Comparison of ENCODE assay signal across 10 mouse cellular contexts in the genomic region with DNA sequence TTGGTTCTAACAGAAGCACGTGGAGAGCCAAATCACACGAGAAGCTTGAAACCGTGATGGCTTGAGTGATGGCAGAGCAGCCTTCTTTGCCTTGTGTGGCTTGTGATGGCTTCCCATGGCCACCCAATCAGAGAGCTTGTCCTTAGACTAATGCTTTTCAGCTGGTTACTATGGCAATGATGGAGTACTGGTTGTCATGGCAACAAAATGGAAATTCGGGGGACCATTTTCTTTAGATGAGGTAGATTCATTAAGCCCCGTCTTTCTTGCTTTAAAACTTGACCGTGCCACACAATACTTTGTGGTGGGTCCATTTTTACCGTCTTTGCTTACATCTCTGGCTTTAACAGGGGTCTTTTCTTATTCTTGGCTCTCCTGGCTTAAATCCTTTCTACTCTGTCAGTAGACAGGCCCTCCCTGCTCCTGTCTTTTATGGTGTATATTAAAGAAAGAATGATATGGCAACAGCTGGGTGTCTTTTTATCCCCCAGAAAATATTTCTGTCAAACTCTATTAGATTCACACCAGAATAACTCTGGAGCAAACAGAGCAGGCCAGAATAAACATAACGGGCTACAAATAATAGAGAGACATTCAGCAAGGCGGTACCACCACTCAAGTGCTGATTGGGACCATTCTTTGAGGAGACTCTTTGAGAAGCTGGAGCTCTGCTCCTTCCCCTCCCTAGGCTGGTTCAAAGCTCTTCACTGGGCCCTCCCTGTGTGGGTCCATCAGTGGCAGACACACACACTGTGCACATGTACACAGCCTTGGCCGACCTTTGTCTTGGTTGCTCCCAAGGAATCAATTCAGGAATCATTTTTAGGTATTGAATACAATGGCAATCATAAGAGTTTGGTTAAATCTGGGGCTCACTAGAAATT. TPM values are rescaled to one million over a fixed set of nuclear protein-coding genes. Genes with fewer than 3 reads are reported as not detected.
DNase-seq lines count a peak whose midpoint lies in the region; ATAC-seq and TF ChIP-seq lines count a peak whose summit lies in the region.
"Had no signal": no experiment of that assay in that cellular context is flagged by ENCODE, and none has a peak within 500 bp of the region (broad histone marks: within the 10 kb centered on the region; RNA-seq: fewer than 3 reads in every experiment).

No protein-coding gene starts in this region.

- no peaks in the 10 kb centered on the region for H3K27me3 ChIP-seq in hindbrain, embryonic 16.5 days (replicated peaks; ENCODE audit: control insufficient read depth, insufficient read depth, low read length)
- H3K27me3 ChIP-seq in midbrain, postnatal 0 days (ENCODE audit: insufficient read depth, low read length): no peaks in the 10 kb centered on the region
- H3K27me3 ChIP-seq: limb, embryonic 12.5 days had no signal

- no peak overlapping the region for H3K4me3 ChIP-seq in hindbrain, embryonic 16.5 days (ENCODE audit: low read length)
- no peak overlapping the region for H3K4me3 ChIP-seq in midbrain, postnatal 0 days (ENCODE audit: low read depth, low read length)
- H3K4me3 ChIP-seq: heart, adult 2 months; limb, embryonic 12.5 days had no signal

- no peaks in the 10 kb centered on the region for H3K4me1 ChIP-seq in hindbrain, embryonic 16.5 days (ENCODE audit: control insufficient read depth, insufficient read depth, low read depth, low read length)
- H3K4me1 ChIP-seq in midbrain, postnatal 0 days (ENCODE audit: insufficient read depth, low read length): peaks cover 2% of the 10 kb centered on the region; the same call in 1 of the 2 replicates
- H3K4me1 ChIP-seq: limb, embryonic 12.5 days had no signal

- H3K36me3 ChIP-seq in hindbrain, embryonic 16.5 days (ENCODE audit: control insufficient read depth, insufficient read depth, low read length): no peaks in the 10 kb centered on the region
- H3K36me3 ChIP-seq in midbrain, postnatal 0 days (ENCODE audit: insufficient read depth, low read length): no peaks in the 10 kb centered on the region
- H3K36me3 ChIP-seq: limb, embryonic 12.5 days had no signal

- DNase-seq in brain, adult 2 months (ENCODE audit: low read depth, low spot score): peak; percentile 76
- DNase-seq in embryo, embryonic 11.5 days (ENCODE audit: low read depth, low spot score): peak; percentile 20
- DNase-seq in midbrain, postnatal 0 days (ENCODE audit: low spot score): peak; percentile 92
- DNase-seq in adrenal gland, adult 8-10 months: no peak
- DNase-seq in kidney, adult 18-20 months: no peak
- no peak for DNase-seq in lung, postnatal 14 days
- DNase-seq in adrenal gland, adult 18-20 months (ENCODE audit: low spot score in 2 of 2): no peak
- DNase-seq: heart, adult 2 months had no signal

- TF ChIP-seq CTCF in midbrain, postnatal 0 days (IDR thresholded peaks at IDR 0.05): no peak

- no peak overlapping the region; the same call in 1 of the 2 replicates for H3K4me2 ChIP-seq in hindbrain, embryonic 16.5 days (ENCODE audit: low read length)
- no peak overlapping the region for H3K4me2 ChIP-seq in midbrain, postnatal 0 days (ENCODE audit: low read depth, low read length, poor library complexity, severe bottlenecking)
- H3K4me2 ChIP-seq: limb, embryonic 12.5 days had no signal

- H3K27ac ChIP-seq in hindbrain, embryonic 16.5 days (ENCODE audit: low read depth, low read length): peak overlapping the region; percentile 54
- peak overlapping the region; percentile 76 for H3K27ac ChIP-seq in midbrain, postnatal 0 days (ENCODE audit: low read depth, low read length)
- H3K27ac ChIP-seq: heart, adult 2 months; limb, embryonic 12.5 days had no signal

- ATAC-seq in hindbrain, embryonic 16.5 days: peak; percentile 95
- peak; percentile 96 for ATAC-seq in midbrain, postnatal 0 days (ENCODE audit: low FRiP score)

- H3K9me3 ChIP-seq in hindbrain, embryonic 16.5 days (ENCODE audit: control insufficient read depth, low read length): no peaks in the 10 kb centered on the region
- H3K9me3 ChIP-seq in midbrain, postnatal 0 days (ENCODE audit: low read length): no peaks in the 10 kb centered on the region
- H3K9me3 ChIP-seq: limb, embryonic 12.5 days had no signal

- WGBS in hindbrain, embryonic 16.5 days: 46% methylated on average over 10 of the region's 10 CpGs
- WGBS in midbrain, postnatal 0 days: 17% methylated on average over 10 of the region's 10 CpGs

- no peak overlapping the region for H3K9ac ChIP-seq in hindbrain, embryonic 16.5 days (ENCODE audit: low read depth, low read length)
- no peak overlapping the region for H3K9ac ChIP-seq in midbrain, postnatal 0 days (replicated peaks; ENCODE audit: low read length, poor library complexity, severe bottlenecking)
- H3K9ac ChIP-seq: limb, embryonic 12.5 days had no signal

RNA-seq across cellular contexts. Expression of a gene that starts 25.7 kb away (rescaled TPM):
- 2.2 and 2.5 TPM in 2 replicates for polyA plus RNA-seq in hindbrain, embryonic 16.5 days (2015; fragmentation: Nextera tagmentation; extraction: Ambion mirVana)
- total RNA-seq in midbrain, postnatal 0 days (2014; rRNA removed): 2.5 and 4.5 TPM in 2 replicates
- 1.5 and 1.9 TPM in 2 replicates for polyA plus RNA-seq in midbrain, postnatal 0 days (2015; fragmentation: Nextera tagmentation; extraction: Ambion mirVana)
- 10 to 100 TPM in 2 of 4 experiments, 1 to 10 TPM in 2; 7.3 to 13.3 (median 10.3) TPM for total RNA-seq in adrenal gland, adult 8-10 months (2022)
- 1 to 10 TPM; 5.4 to 9.3 TPM for total RNA-seq in adrenal gland, adult 18-20 months (2021)

Comparison
In these comparisons a context has a peak if more than half of its experiments do, and no peak if none do; other contexts are left out.
1. DNase-seq: peak in brain, adult 2 months (single experiment), embryo, embryonic 11.5 days (single experiment) and midbrain, postnatal 0 days (single experiment); none in adrenal gland, adult 8-10 months (single experiment), kidney, adult 18-20 months (single experiment), lung, postnatal 14 days (single experiment) and adrenal gland, adult 18-20 months (0 of 2).